Mouse (Mus musculus) embryonic facial prominence, embryonic 12.5 days (tissue): ENCODE measurements around the gene Scaf4. TPM values are rescaled to one million over a fixed set of nuclear protein-coding genes. Genes with fewer than 3 reads are reported as not detected.

Source experiments
- ATAC-seq: fragments of 200-750 bp; cut with Nextera tagmentation; 2 replicates; pipeline ENCODE4 v1.8.0; 2017; ENCODE audit not compliant: insufficient number of reproducible peaks, insufficient read depth, low FRiP score, low TSS enrichment
- H3K27ac ChIP-seq: fragments of 300-500 bp; sonication (generic); 2 replicates; pipeline ENCODE4 v1.5.1; 2016; ENCODE audit warnings: mild to moderate bottlenecking
- H3K27me3 ChIP-seq: fragments of 300-500 bp; sonication (generic); 2 replicates; pipeline ENCODE4 v1.6.1; 2016; ENCODE audit warnings: mild to moderate bottlenecking, moderate library complexity
- H3K36me3 ChIP-seq: fragments of 300-500 bp; sonication (generic); 2 replicates; pipeline ENCODE4 v1.6.1; 2016; ENCODE audit warnings: mild to moderate bottlenecking
- H3K4me1 ChIP-seq: fragments of 300-500 bp; sonication (generic); 2 replicates; pipeline ENCODE4 v1.6.1; 2016
- H3K4me2 ChIP-seq: fragments of 300-500 bp; sonication (generic); replicated peaks from 2 replicates; pipeline ENCODE4 v1.6.1; 2016; ENCODE audit warnings: mild to moderate bottlenecking, moderate library complexity
- H3K4me3 ChIP-seq: fragments of 300-500 bp; sonication (generic); 2 replicates; pipeline ENCODE4 v1.5.1; 2016; ENCODE audit warnings: mild to moderate bottlenecking
- H3K9ac ChIP-seq: fragments of 300-500 bp; sonication (generic); 2 replicates; pipeline ENCODE4 v1.6.1; 2016; ENCODE audit warnings: mild to moderate bottlenecking, moderate library complexity
- H3K9me3 ChIP-seq: fragments of 300-500 bp; sonication (generic); 2 replicates; pipeline ENCODE4 v1.6.1; 2016; ENCODE audit warnings: mild to moderate bottlenecking, moderate library complexity
- WGBS: fragments of 180-500 bp; shearing (Covaris S2); methylation state at CpG from one replicate; pipeline ENCODE4 v1.1.7; 2016; 5-methylcytosine and 5-hydroxymethylcytosine counted together
- polyA plus RNA-seq: library from polyadenylated mRNA; unstranded; fragments of >200 nt; fragmentation: Nextera tagmentation; extraction: Ambion mirVana; gene quantifications from 2 replicates; pipeline ENCODE4 v1.2.1, GENCODE M21; 2016

The Scaf4 gene
- polyA plus RNA-seq, 1 experiment from 2014 or later = 32.3 TPM

DNA sequence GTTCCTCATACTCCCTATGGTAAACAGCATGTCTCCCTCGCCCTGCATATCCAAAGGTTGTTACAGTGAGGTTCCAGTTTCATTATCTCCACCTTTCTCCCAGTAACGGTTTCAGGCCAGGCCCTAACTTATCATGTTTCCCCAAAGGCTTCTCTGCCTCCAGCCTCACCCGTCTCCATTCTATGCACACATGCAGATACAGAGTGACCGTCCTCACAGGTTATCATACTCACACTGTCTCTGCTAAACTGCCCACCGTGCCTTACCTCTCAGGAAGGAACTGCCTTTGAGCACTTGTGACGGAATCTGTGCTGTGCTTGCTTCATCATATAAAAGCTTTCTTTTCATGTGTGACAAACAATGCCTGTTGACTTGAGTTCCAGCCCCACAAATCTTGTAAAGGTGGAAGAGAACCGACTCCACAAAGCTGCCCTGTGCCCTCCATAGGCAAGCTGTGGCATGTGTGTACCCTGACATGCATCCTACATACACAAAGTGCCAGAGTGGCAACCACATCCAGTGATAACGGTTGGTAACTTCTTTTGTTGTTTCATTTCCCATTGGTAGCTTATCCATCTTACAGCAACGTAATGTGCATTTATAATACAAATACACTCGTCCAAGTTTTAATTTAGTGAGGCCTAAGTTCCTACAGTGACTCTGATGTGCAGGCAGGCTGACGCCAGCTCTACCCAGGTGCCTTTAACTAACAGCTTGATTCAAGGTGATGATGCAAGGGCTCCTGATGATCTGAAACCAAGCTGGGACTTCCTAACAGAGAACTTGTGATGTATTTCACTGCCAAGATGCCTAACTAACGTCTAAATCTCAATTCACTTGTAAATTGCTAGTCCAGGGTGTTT is 70.6 kb downstream of the Scaf4 start:
- H3K36me3 ChIP-seq = no peaks in the 10 kb centered on the region
- no peaks in the 10 kb centered on the region; the same call in 1 of the 2 replicates for H3K27me3 ChIP-seq
- H3K4me1 ChIP-seq = no peaks in the 10 kb centered on the region
- no peak overlapping the region for H3K9ac ChIP-seq
- WGBS = 79% methylated on average over 12 of the region's 12 CpGs
- no peak overlapping the region for H3K4me3 ChIP-seq
- no peak overlapping the region for H3K4me2 ChIP-seq
- no peaks in the 10 kb centered on the region for H3K9me3 ChIP-seq
- ATAC-seq = no peak
- H3K27ac ChIP-seq = no peak overlapping the region

DNA sequence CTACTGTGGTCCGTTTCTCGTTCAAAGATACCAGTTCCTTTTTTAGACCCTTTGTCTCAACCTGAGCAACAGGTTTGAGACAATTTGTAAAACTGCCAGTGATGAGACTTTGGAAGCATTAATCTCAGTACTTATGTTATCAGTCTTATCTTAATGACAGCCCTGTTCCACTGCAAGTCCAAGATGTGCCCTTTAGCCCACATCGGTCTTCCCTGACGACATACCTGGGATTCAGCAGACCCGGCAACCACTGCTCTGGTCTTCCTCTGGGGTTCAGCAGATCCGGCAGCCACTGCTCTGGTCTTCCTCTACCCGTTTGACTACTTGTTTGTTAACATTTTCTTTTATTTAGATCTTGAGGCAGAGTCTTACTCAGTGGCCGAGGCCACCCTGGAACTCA is 72.5 kb downstream of the Scaf4 start:
- no peaks in the 10 kb centered on the region for H3K36me3 ChIP-seq
- no peak for ATAC-seq
- H3K4me3 ChIP-seq = no peak overlapping the region
- no peaks in the 10 kb centered on the region for H3K4me1 ChIP-seq
- no peak overlapping the region for H3K9ac ChIP-seq
- H3K27me3 ChIP-seq = no peaks in the 10 kb centered on the region; the same call in 1 of the 2 replicates
- WGBS = 80% methylated on average over 8 of the region's 8 CpGs
- no peak overlapping the region for H3K4me2 ChIP-seq
- H3K9me3 ChIP-seq = no peaks in the 10 kb centered on the region
- no peak overlapping the region for H3K27ac ChIP-seq

DNA sequence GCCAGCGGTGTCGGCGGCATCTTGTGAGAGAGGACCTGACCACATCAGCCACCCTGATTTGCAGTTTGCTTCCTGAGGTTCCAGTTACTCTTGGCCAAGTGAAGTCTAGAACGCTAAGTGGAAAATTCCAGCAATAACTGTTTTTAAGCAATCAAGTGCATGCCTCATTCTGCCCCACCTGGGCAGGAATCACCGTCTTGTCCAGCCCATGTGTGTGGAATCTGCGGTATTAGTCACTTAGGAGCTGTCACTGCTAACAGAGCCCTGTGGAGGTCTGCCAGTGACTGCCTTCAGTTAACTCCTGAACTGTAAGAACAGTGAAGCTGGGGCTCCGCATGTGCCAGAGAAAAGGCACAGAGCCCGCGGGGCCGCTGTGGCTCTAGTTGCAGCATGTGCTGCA is 73.6 kb downstream of the Scaf4 start:
- no peak for ATAC-seq
- H3K36me3 ChIP-seq = no peaks in the 10 kb centered on the region
- WGBS = 79% methylated on average over 10 of the region's 10 CpGs

DNA sequence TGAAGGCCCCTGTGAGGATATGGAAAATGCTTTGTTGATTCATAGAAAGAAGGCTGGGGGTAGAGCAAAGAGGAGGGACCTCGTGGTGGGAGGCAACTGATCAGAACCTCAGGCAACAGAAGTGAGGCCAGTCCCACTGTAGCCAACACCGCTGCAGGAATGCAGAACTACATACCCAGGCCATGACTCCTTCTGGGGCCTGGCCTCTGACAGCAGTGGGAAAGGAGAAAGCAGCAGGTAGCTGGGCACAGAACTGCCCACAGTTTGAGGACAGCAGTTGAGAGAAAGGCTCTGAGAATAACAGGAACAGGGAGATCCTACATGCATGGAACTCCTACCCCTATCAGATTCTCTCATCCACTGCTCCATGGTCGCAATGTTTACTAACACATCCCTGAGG is 75.3 kb downstream of the Scaf4 start:
- 79% methylated on average over 3 of the region's 3 CpGs for WGBS
- no peaks in the 10 kb centered on the region; the same call in 1 of the 2 replicates for H3K27me3 ChIP-seq
- no peak overlapping the region for H3K27ac ChIP-seq
- no peaks in the 10 kb centered on the region for H3K4me1 ChIP-seq
- no peak for ATAC-seq
- H3K36me3 ChIP-seq = no peaks in the 10 kb centered on the region
- H3K9ac ChIP-seq = no peak overlapping the region
- no peaks in the 10 kb centered on the region for H3K9me3 ChIP-seq
- no peak overlapping the region for H3K4me2 ChIP-seq
- H3K4me3 ChIP-seq = no peak overlapping the region

More for the DNA sequence above, 73.6 kb downstream of the Scaf4 start:
- Histone ChIP-seq H3K9ac (no peak overlapping the region), H3K4me3 (no peak overlapping the region), H3K27me3 (no peaks in the 10 kb centered on the region; the same call in 1 of the 2 replicates), H3K27ac (no peak overlapping the region), H3K4me1 (no peaks in the 10 kb centered on the region), H3K4me2 (no peak overlapping the region), H3K9me3 (no peaks in the 10 kb centered on the region)

DNA sequence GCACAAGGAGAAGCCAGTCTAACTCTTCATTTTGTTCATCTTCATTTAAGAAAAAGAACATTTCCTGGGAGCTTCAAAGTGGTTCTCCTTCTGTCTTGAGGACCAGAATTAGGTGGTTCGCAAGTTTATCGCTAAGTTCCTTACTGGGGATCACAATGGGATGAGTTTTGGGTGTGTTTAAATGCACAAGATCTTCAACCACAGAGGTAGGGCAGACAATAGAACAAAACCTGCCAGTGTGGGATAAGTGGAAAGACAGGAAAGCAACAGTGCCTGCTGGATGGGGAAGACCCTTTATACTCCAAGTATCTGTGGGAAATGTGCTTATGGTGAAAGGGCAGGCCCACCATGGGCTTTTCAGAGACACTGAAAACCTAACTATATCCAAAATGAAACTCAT is 79.4 kb downstream of the Scaf4 start:
- H3K4me2 ChIP-seq = no peak overlapping the region
- no peak for ATAC-seq

DNA sequence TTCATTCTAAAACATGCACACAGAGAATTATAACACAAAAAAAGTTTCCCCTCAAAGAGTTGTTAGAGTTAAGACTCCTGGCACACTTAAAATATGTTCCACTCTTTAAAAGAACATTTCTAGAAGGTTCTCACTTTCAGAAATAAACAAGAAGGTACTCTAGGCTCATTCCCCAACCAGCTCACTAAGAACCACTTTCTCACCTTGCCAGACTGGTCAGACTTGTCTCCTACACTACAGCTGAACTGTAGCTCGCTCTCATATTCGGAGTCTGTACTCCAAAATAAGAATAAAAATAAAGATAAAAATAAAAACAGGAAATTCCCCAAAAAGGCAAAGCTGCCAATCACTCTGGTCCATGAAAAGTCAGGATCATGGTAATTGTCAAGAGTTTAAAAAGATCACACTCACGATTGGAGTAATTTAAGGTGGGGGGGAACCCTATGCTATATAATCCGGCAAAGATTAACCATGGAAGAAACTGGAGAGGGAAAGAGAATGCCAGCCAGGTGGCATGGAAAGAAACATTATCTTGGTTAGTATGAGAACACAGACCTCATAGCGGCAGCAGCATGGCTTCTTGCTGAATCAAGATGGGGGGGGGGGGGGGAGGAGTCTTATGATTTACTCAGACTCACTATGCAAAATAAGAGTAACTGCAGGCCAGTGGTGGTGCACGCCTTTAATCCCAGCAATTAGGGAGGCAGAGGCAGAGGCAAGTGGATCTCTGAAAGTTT is 80.9 kb downstream of the Scaf4 start:
- Histone ChIP-seq H3K4me1 (peaks cover 11% of the 10 kb centered on the region; the same call in 1 of the 2 replicates), H3K36me3 (no peaks in the 10 kb centered on the region), H3K27ac (no peak overlapping the region), H3K4me2 (no peak overlapping the region), H3K9ac (no peak overlapping the region), H3K9me3 (no peaks in the 10 kb centered on the region), H3K4me3 (no peak overlapping the region), H3K27me3 (no peaks in the 10 kb centered on the region)
- ATAC-seq = no peak
- 71% methylated on average over 6 of the region's 6 CpGs for WGBS

More for the DNA sequence above, 79.4 kb downstream of the Scaf4 start:
- no peaks in the 10 kb centered on the region for H3K36me3 ChIP-seq
- H3K27me3 ChIP-seq = no peaks in the 10 kb centered on the region
- H3K9me3 ChIP-seq = no peaks in the 10 kb centered on the region
- H3K27ac ChIP-seq = no peak overlapping the region
- no peak overlapping the region for H3K4me3 ChIP-seq
- peaks cover 11% of the 10 kb centered on the region; the same call in 1 of the 2 replicates for H3K4me1 ChIP-seq
- H3K9ac ChIP-seq = no peak overlapping the region
- WGBS = 92% methylated on average over 2 of the region's 2 CpGs

DNA sequence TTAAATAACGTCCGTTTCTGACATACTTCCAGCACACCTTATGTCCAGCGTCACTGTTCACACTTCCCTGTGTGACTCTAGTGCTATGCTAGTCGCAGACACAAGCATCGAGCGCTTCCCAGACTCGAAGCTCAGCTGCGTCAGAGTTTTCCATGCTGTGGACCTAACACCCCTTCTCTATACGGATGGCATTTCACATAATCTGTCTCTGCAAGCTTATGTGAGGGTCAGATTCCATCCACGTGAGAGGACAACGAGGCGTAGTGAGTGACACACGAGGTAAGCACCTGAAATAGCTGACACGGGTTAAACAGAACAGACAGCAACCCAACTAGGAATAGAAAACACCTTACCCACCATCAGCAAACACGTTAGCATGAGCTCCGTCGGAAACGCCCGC is 82.2 kb downstream of the Scaf4 start:
- H3K36me3 ChIP-seq = no peaks in the 10 kb centered on the region
- H3K27ac ChIP-seq = no peak overlapping the region
- H3K4me1 ChIP-seq = peaks cover 19% of the 10 kb centered on the region; the same call in 1 of the 2 replicates
- no peak overlapping the region; the same call in 1 of the 2 replicates for H3K4me2 ChIP-seq
- no peak overlapping the region for H3K9ac ChIP-seq
- ATAC-seq = no peak
- H3K27me3 ChIP-seq = no peaks in the 10 kb centered on the region
- 63% methylated on average over 19 of the region's 19 CpGs for WGBS
- H3K4me3 ChIP-seq = no peak overlapping the region
- H3K9me3 ChIP-seq = no peaks in the 10 kb centered on the region

DNA sequence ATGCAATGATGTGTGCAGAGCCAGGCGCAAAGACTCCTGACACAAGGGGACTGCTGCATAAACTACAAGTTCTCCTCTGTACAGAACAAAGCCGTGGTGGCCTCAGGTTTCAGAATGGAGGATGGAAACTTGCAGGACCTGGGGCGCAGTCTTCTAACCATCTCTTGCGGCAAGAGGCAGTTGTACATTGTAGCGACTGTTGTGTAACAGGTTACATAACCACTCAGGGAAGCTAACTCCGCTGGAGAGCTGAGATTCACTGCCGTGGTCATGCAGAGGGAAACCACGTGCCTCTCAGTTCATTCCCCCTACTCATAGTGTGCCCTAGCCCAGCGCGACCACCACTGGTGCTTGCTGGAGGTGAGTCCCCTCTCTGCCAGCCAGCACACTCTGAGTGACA is 85.1 kb downstream of the Scaf4 start:
- ATAC-seq = no peak
- Histone ChIP-seq H3K4me3 (no peak overlapping the region), H3K27me3 (no peaks in the 10 kb centered on the region), H3K4me2 (no peak overlapping the region), H3K27ac (no peak overlapping the region), H3K9ac (no peak overlapping the region), H3K36me3 (no peaks in the 10 kb centered on the region), H3K9me3 (no peaks in the 10 kb centered on the region), H3K4me1 (peaks cover 20% of the 10 kb centered on the region; the same call in 1 of the 2 replicates)
- 85% methylated on average over 10 of the region's 10 CpGs for WGBS

DNA sequence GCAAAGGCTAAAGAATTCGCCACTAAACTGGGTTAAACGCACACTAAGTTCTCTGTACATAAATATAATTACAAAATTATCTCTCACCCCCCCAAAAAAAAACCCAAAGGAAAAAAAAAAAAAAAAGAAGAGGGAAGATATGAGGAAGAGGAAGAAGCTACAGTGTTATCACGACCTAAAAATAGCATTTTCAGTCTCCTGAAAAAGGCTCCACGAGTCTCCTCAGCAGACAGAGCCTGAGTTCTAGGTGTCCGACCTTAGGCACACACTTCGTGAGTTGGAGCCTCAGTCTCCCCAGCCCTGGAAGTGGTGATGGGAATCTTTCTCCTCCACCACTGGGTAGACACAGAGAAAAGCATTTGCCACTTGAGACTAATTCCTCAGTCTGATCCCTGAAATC is 85.7 kb downstream of the Scaf4 start:
- ATAC-seq = no peak
- H3K4me3 ChIP-seq = no peak overlapping the region
- no peak overlapping the region for H3K27ac ChIP-seq
- peaks cover 17% of the 10 kb centered on the region; the same call in 1 of the 2 replicates for H3K4me1 ChIP-seq
- no peak overlapping the region for H3K4me2 ChIP-seq
- H3K9me3 ChIP-seq = no peaks in the 10 kb centered on the region
- 89% methylated on average over 6 of the region's 6 CpGs for WGBS
- no peaks in the 10 kb centered on the region for H3K27me3 ChIP-seq
- no peaks in the 10 kb centered on the region for H3K36me3 ChIP-seq
- no peak overlapping the region for H3K9ac ChIP-seq

DNA sequence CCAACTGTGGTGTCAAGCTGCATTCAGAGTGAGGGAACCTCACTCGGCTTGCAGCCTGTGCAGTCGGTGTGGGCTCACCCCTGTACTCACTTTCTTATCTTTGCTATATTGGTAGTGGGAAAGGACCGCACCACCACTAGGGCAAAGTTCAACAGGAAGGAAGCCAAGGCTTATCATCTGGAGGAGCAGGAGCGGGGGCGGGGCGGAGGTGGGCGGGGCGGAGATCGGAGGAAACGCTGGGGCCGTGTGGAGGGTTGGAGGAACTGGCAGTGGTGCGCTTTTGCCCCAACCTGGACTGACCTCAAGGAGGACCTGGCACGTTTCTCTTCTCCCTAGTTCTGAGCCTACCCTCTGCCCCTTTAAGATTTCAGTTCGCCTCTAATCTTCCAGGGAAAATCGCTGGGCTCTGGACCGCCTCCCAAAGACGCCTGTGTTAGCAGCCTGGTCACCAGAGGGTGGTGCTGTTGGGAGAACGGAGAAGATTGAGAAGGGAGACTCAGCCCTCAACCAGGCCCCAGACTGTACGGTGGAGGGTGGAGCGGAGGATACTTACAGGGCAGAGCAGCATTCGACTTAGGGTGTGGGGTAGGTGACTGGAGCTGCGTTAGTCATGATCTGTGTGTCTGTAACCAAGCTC is 86.8 kb downstream of the Scaf4 start:
- ATAC-seq = peak; percentile 92
- H3K27me3 ChIP-seq = no peaks in the 10 kb centered on the region
- H3K27ac ChIP-seq = peak overlapping the region; percentile 41; the same call in 1 of the 2 replicates
- WGBS = 2% methylated on average over 22 of the region's 22 CpGs
- peaks cover 13% of the 10 kb centered on the region; the same call in 1 of the 2 replicates for H3K4me1 ChIP-seq
- H3K36me3 ChIP-seq = no peaks in the 10 kb centered on the region
- H3K9me3 ChIP-seq = no peaks in the 10 kb centered on the region
- H3K9ac ChIP-seq = peak overlapping the region; percentile 34
- peak overlapping the region; percentile 34 for H3K4me3 ChIP-seq
- H3K4me2 ChIP-seq = peak overlapping the region; percentile 49

DNA sequence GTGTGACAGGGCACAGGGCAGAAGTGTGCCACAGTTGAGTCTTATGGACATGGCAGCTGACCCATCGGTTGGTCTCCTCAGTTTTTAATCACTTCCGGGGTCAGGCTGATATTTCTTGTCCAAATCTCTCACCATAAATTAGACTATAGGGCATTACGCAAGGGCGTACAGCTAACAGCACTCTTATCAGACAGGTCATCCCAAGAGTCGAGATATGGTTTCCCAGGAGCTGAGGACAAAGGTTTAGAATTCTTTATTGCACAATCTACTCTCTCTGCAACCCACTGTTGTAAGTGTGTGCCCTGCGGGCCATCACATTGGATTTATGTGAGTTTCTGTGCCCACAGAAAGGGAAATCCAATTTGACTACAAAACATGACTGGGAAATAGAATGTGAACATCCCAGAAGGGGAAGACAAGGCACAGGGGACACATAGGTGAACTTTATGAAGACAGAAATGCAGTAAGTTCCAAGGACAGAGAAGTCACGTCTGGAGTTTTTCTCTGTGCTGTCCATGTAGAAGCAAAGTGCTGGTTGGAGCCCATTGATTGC is 87.5 kb downstream of the Scaf4 start:
- H3K27me3 ChIP-seq = no peaks in the 10 kb centered on the region
- no peak overlapping the region for H3K9ac ChIP-seq
- 86% methylated on average over 7 of the region's 7 CpGs for WGBS
- peak overlapping the region; percentile 49; the same call in 1 of the 2 replicates for H3K4me2 ChIP-seq
- no peaks in the 10 kb centered on the region for H3K9me3 ChIP-seq
- H3K36me3 ChIP-seq = no peaks in the 10 kb centered on the region
- H3K4me1 ChIP-seq = peaks cover 8% of the 10 kb centered on the region; the same call in 1 of the 2 replicates
- no peak overlapping the region for H3K27ac ChIP-seq
- no peak for ATAC-seq
- no peak overlapping the region; the same call in 1 of the 2 replicates for H3K4me3 ChIP-seq
